Mouse (Mus musculus): ENCODE results near the gene Eif5a.

The Eif5a gene

DNA sequence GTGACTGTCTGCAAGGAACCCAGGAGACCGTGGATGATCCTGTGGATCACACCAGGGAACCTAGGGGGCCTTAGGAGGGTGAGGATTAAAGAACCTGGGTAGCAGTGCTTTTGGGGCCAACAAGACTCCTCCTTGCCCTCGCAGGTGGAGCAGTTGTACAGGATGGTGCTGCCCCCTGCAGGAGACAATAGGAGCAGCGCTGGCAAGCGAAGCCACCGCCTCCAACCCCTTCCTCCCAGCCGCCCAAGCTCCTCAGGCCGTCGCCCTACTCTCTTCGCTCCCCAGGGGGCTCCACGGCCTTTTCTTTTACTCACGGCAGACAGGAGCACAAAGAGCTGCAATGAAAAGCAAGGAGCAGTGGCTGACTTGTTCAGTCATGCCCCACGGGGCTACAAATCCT lies 44.9 kb downstream of the Eif5a start:
- peak; percentile 79 to 87 for DNase-seq (ENCODE audit: low spot score in 2 of 2)

DNA sequence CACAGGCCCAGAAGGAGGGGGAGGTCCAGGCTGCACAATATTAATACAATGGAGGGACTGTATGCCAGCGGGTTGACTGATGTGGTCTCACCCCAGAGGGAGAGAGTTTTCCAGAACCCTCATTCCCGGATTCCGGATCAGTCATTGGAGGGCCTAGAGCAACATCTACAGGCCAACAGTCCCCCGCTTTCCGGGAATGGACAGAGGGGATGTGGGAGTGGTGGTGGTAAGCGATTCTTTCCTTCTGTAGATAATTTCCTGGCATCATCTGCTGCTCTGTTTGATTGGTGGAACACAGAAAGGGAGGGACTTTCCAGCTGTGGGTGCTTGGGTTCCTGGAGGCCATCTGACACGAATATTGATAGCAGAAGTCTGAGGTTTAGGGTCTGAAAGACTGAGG lies 45.6 kb downstream of the Eif5a start:
- no peak for DNase-seq (ENCODE audit: low spot score in 2 of 2)

DNA sequence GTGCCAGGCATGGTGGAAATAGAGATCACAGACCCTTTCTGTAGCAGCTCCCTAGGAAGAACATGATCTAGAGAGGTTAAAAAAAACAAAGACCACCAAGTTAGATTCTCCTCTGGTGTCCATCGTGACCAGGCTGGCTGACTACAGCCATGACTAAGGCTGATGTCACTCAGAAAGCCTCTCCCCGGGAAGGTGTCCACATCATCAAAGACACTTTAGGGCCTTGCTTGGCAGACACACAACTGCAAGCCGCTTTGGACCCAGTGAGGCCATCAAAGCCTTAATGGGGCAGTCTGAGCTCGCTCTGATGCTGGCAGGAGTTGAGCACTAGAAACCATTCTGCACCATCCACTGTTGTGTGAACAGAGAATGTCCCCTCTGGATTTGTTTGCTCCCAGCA lies 49.3 kb downstream of the Eif5a start:
- DNase-seq (ENCODE audit: low spot score in 2 of 2), result no peak

DNA sequence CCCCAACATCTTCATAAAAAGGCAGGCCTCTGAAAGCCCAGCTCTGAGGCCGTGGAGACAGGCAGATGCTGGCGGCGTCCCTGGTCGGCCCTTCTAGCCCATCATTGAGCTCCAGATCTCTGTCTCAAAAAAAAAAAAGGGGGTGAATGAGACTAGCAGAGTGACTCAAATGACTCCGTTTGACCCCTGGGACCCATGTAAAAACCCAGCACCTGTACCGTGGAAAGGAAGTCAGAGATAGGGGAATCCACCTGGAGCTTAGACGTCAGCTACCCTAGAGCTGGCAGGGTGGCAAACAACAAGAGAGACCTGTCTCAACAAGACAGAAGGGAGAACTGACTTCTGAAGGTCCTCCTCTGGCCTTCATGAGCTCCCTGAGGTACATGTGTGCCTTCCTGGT lies 49.9 kb downstream of the Eif5a start:
- no peak for DNase-seq (ENCODE audit: low spot score in 2 of 2)

DNA sequence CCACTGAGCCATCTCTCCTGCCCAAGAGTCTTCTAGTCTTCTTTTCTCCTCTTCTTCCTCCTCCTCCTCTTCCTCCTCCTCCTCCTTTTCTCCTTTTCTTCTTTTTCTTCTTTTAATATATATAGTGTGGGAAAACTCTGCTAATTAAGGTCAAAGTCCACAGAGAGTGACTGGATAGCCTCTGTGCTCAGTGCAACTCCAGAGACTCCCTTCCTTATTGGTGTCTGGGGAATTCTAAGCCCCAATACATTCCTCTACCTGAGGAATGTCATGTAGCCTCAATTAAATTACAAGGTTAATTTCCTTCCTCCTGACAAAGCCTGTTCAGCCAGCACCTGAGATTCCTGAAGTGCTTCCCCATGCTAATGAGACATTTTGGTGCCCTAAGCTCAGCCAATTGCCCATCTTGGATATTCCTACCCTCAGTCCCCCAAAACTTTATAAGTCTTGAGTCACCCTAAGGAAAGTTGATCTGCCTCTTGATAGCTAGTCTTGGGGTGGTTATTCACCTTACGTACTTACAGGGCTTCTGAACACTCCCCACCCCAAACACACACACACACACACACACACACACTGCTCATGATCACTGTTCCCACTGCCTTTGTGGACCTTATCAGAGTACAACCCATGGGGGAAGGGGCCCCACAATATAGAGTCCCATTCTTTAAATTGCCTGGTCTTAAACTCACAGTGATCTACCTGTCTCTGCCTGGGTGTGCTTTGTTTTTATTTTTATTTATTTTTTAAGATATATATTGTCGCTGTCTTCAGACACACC lies 51.3 kb downstream of the Eif5a start:
- no peak for DNase-seq (ENCODE audit: low spot score in 2 of 2)

DNA sequence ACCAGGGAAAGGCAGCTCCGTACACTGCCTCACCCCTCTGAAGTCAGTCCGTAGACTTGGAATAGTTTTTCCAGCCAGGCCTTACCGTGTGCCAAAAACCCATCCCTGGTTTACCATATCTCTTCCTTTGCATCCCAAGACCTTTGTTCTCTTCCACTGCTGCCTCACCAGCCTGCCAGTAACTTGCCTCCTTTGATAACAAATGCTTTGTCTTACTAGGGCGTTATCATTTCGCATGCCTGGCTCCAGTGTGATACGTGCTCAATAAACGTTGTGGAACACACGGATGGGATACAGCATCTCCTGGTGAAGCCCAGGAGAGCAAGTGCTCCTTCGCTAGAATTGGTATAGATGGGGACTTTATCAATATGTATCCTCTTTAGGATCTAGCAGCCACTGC lies 54.4 kb downstream of the Eif5a start:
- DNase-seq (ENCODE audit: low spot score in 2 of 2), result no peak
